Mouse (Mus musculus) T-cell, adult 2 months (primary cell): ENCODE measurements around the gene Pwp2.
"Not testable (repeated sequence)": the region's sequence is repeated elsewhere in the genome, so short reads cannot be mapped to it uniquely, and the experiment has no call there.

Experiments used
- DNase-seq: peaks from one replicate; pipeline ENCODE4 v3.0.0; 2022; ENCODE audit warnings: low spot score

The Pwp2 gene

DNA sequence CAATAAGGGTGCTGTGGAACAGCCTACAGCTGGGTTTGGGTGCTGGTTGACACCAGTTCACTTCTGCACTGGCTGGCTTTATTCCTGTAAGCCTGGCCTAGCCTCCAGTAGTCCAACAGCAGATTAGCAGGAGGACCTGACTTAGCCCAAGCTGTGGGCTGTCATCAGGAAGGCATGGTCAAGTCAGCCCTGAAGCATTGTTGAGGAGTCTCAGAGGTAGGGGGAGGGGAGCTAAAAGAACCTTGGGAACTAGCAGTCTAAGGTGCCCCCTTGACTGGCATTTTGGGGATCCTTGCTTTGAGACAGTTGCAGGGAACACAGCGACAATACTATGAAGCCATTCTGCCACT is 44.7 kb downstream of the Pwp2 start:
- no peak for DNase-seq

DNA sequence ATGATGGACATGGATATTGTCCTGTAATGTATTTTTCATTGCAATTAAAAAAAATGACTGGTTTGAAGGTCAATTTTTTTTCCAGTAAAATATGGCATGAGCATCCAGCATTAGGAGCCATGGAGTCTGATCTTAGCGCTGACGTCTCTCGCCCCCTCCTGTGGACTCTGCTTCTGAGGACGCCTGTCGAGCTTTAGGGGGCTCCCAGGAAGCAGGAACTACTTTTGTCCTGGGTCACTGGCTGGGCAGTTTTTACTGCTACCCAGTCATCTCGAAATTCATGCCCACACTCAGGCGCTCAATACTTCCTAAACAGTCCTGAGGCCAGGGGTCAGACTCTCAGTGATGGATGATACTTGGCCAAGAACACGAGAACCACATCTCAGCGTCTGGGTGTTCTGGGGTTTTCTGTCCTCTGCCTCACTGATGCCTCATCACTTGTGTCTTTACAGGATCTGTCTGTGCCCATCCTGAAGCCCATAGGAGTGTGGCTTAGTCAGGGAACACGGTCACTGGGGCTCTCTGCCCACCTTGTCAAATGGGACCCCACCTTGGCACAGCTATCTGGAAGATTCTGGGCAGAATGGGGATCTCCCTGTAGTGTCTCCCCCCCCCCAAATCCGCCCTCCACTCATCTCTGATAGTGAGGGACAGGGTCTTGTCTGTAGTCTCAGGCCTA is 45.2 kb downstream of the Pwp2 start:
- no peak for DNase-seq

DNA sequence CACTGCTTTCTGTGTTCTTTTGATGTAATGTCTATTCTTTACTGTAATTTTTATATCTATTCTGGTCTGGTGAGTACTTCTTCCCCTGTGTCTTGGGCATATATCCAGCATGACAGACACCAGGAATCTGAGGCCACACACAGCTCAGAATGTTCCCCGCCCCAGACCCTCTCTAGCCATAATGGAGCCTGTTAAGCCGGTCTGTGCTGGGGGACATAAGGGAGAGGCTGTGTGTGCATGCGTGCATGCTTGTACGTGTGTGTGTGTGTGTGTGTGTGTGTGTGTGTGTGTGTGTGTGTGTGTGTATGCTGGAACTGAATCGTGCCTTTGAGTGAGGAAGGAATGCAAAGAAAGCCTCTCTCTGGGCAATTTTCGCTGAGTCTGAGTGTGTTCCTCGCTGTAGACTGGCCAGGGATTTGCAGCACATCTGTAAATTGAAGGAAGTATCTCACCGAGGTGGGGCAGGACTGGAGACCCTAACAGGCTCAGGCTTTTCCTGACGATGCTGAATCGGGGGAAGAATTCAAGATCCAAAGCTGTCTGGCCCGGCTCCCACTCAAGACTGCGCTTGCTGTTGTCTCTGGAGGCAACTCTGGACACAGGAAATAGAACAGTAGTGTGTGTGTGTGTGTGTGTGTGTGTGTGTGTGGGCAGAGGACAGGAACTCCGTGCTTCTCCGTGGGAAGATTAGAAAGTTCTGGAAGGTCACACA is 46.0 kb downstream of the Pwp2 start:
- no peak for DNase-seq

DNA sequence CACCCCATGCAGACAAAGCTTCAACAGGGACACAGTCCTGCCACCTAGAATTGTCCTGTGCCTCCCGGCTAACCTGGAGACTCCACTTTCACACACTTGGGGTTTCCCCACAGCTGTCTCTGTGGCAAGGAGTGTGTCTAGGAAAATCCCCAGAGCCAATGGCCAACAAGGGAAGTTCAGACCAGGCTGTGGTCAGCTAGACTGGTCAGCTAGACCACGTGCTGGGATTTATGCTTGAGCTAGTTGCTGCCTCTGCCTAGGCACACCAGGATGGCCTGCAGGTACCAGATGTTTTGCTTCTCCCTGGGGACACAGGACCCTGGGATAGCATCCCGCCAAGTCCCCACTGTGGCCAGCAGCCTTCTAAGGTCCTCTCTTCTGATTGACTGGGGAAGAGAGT is 47.8 kb downstream of the Pwp2 start:
- DNase-seq = no peak

DNA sequence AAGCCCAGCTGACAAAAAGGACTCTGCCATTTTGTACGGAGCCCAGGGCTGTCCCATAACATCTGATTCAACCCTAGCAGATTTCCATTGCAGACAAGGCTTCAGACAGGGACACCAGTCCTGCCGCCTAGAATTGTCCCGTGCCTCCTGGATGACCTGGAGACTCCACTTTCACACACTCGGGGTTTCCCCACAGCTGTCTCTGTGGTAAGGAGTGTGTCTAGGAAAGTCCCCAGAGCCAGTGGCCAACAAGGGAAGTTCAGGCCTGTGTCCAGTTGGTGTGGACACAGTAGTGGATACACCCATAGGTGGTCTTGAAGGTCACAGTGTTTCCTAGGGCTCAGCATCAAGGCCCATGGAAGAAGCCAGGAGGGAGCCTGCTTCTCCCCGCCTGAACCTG is 49.0 kb downstream of the Pwp2 start:
- DNase-seq = no peak

DNA sequence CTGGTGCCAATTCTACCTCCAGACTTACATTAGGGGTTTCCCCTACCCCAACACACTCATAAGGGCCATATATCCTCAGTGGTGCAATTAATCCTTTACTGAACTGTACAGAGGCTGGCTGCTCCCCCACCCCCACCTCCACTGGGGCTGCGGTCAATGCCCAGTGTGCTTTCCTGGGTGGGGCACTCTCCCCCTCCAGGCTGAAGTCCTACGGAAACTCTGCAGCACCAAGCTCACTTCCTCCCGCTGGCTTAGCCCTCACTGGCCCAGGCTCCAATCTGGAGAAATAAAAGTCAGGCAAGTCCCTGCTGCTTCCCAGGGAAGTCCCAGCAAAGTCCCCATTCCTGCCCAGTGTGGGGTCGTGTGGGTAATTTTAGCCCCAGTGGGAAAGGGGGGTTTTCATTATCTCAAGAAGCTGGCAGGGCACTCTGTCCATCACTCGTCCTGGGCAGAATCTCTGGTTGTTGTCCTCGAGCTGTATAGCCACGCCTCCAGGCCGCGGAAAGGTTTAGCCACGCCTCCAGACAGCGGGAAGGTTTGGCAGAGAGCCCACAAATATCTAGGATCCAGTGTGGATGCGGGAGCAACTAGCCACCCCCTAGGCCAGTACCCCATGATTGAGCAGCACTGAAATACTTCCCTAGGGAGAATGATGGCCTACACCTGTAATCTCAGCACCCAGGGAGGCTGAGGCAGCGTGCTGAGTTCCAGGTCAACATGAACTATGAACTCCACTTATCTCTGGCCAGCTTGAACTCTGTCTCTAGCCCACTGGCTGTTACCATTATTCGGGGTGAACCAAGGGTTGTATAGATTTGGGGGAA is 49.8 kb downstream of the Pwp2 start:
- no peak for DNase-seq

DNA sequence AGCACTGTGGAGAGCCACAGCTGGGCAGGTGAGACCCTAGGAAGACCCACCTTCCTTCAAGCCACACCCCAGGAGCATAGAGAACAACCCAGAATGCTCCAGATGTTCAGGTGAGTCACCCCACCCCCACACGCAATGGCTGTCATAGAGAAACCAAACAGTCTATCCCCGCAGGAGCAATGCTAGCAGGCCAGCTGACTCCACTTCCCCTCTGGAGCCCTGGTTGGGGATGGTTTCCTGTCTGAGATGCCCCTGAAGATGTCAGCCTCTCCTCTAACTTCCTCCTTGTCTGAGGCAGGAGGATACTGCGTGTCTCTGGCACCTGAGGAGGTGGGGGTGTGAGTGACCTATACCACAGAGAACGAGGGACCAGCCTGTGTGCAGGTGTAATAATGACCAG is 50.5 kb downstream of the Pwp2 start:
- DNase-seq = peak; percentile 19

DNA sequence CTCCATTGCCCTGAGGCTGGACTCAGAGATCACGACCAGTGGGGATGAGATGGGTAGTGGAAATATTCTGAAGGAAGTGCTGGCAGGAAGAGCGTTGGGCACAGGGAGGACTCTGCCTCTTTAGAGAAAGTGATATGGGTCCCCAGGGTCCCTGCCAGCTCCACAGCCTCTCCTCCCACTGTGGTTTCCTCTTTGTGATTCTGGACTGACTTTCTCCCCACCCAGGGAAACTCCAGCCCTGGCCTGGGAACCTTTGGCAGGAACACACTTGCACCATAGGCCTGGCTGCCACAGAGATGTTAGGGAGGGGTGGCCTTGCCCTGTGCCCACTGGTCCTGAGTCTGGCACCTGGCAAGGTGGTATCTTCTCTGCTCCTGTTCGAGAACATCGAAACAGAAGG is 55.0 kb downstream of the Pwp2 start:
- DNase-seq = no peak

DNA sequence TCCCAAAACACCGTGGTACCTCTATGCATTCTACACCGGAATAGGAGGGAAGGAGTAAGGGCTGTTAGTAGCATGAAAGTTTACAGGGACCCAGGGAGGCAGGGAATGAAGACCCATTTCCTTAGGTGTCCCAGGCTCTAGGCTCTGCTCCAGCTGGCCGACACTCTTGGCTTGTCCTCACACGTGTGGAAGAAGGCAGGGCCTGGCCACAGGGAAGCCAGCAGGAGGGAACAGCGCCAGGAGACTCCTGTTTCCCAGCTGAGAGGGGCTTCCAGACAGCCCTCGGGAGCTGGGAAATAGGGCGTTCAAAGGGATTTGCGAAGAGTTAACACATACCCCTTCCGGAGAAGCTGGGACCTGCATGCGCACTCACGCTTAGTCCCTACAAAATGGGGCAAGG is 55.5 kb downstream of the Pwp2 start:
- no peak for DNase-seq

DNA sequence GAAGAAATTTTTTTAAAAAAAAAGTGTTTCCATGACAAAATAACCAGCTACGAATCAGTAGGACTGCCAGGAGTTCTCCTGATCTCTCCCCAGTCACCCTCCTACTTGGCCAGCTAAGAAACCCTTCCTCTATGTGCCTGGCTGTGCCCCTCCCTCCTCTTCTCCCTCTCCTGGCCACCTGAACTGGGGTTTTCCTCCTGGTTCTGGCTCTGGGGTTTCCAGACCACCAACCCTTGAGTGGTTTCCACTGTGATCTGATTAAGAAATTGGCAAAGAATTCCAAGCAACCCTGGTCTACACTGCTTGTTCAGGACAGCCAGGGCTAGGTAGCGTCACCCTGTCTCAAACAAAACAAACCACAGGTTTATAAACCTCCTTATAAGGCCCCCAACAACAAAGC is 56.3 kb downstream of the Pwp2 start:
- no peak for DNase-seq

DNA sequence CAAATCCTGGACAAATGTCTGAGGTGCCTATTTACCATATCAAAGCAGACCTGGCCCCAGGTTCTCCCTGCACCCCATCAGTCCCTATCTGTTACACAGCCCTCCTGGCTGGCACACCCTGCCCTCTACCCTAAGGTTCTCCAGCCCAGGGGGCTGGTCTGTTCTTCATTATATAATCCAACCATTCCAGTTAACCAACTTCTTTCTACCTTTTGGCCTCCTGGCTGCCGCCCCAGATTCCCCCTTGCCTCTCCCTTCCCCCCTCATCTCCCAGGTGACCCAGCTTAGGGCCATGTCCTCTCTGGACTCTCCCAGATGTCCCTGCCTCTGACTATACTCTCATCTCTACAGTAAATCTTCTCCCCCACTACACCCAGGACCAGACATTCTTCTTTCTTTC is 57.0 kb downstream of the Pwp2 start:
- no peak for DNase-seq

DNA sequence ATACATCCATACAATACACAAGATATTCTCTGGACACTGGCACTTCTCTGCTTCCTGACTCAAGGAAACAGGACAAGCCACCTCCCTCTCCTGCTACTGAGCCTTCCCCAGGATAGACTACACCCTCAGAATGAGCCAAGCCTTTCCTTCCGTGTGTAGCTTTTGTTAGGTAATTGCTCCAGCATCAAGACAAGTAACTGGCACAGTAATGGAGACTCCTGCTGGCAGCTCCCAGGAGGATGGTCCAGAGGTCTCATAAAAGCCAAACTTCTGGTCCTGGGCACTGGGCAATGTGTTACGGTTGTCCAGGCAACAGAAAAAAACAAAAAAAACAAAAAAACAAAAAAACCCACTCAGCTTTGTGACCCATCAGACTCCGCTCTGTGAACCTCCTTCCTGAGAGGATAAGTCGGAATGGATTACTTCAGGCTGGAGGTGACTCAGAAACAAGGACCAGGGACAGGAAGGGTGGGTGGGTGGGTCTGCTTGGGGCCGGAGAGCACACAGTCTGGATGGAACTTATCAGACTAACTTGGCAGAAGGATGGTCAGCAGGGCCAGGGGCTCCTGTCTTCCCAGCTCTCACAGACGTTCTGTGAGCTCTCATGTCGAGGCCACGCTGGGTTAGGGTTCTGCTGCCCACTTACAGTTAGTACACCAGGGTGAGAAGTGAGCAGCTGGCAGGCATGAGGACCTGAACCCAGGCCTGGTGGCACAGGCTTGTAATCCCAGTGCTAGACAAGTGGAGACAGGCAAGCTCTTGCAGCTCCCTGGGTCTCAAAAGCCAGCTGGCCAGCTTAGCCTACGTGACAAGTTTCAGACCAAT is 57.7 kb downstream of the Pwp2 start:
- DNase-seq = no peak

DNA sequence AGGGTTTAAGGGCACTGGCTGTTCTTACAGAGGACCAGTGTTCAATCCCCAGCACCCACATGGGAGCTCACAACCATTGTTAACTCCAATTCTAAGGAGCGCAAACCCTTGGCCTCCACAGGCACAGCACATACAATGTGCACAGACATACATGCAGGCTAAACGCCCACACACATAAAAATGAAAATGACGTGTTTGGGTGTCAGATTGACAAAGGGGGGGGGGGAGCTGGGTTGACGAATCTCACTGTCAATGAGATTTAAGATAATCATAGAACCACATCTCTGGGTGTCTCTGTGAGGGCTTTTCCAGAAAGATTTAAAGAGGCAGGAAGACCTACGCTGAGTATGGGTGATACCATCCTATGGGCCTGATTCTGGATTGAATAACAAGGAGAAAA is 58.6 kb downstream of the Pwp2 start:
- no peak for DNase-seq

DNA sequence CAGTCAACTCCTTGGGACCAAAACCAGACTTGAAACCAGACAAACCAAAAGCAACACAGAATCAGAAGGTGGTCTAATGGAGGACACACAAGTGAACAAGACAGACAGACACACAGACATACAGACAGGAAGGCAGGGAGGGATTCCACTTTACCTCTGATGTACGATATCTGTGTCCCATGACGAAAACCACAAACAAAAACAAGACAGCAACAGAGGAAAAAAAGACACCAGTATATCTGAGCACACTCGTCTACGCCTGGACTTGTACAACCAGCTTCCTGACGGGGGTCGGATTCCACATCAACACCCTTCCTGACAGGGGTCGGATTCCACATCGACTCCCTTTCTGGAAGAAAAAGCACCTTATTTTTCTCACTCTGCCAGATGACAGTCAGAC is 59.9 kb downstream of the Pwp2 start:
- DNase-seq = peak; percentile 48

DNA sequence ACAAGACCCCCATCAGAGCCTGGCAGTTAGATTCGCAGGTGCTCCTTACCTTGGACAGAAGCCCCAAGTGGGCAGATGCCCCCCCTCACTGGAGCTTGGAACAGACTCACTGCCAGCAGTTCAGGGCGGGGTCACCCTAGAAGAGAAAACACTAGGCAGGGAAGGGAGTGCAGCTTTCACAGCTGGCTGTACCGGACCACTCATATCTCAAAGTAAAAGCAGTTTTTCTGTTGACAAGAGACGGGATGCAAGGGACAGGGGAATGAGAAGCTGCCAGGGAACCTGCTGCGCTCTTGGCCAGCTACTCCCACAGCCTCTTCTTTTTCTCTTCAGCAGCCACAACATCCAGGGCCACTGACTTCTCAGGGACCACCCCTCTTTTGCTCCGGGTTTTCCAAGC is 60.8 kb downstream of the Pwp2 start:
- not testable (repeated sequence) for DNase-seq
